8 mouse cellular contexts compared by ENCODE assay signal in genomic region chr8:119394524-119395026, GRCm38 (mm10). TPM values are rescaled to one million over a fixed set of nuclear protein-coding genes. Genes with fewer than 3 reads are reported as not detected.
DNase-seq lines count a peak whose midpoint lies in the region; ATAC-seq and TF ChIP-seq lines count a peak whose summit lies in the region.

Gene Mlycd (plus strand): TSS chr8:119394878.

- peak; percentile 92 for ATAC-seq in activated CD4-positive, CD25-positive, alpha-beta regulatory T cell, adult 4 months
- ATAC-seq in megakaryocyte progenitor cell, adult 5-6 weeks (replicated peaks; ENCODE audit: poor library complexity): peak; percentile 96

- DNase-seq in gastrocnemius, adult 8-10 months (ENCODE audit: low spot score in 2 of 2): peak; percentile 86 to 94
- DNase-seq in induced T-regulatory cell, adult 2 months (ENCODE audit: low read depth): peak; percentile 90
- peak; percentile 61 to 90 for DNase-seq in left cerebral cortex, adult 9 months (ENCODE audit: low spot score in 2 of 2)
- peak; percentile 93 for DNase-seq in right cerebral cortex, postnatal 14 days
- peak; percentile 87 to 94 for DNase-seq in urinary bladder, postnatal 36 days (ENCODE audit: low spot score in 2 of 2)

- H3K4me3 ChIP-seq in cortical plate, adult 2 months (ENCODE audit: insufficient read depth, low read length): peak within 1 kb of the TSS; percentile 45

- TF ChIP-seq POLR2A in cortical plate, adult 2 months (IDR thresholded peaks at IDR 0.05; ENCODE audit: extremely low read depth, insufficient read depth, low read length): peak; percentile 71

- H3K27ac ChIP-seq in cortical plate, adult 2 months (ENCODE audit: insufficient read depth, low read length): peak within 1 kb of the TSS; percentile 72

- peaks cover 12% of the 10 kb centered on the region; the same call in 1 of the 2 replicates for H3K4me1 ChIP-seq in cortical plate, adult 2 months (ENCODE audit: control insufficient read depth, insufficient read depth, low read length)

- no peak for TF ChIP-seq CTCF in cortical plate, adult 2 months (IDR thresholded peaks at IDR 0.05; ENCODE audit: extremely low read depth, insufficient read depth, low read length)

RNA-seq across cellular contexts. Expression of gene Mlycd, which starts in this region (rescaled TPM):
- polyA plus RNA-seq in activated CD4-positive, CD25-positive, alpha-beta regulatory T cell, adult 4 months (2017; shearing (Covaris generic)): 1 to 10 TPM; 4.2 to 6.4 TPM
- 24.7 and 26.9 TPM in 2 replicates for polyA plus RNA-seq in cortical plate, adult 2 months (2012; rRNA removed)
- total RNA-seq in gastrocnemius, adult 8-10 months (2022): 100 to 1,000 TPM in 1 of 4 experiments, 10 to 100 TPM in 3; 83.6 to 123 (median 95.6) TPM
- 6.4 and 7.7 TPM in 2 replicates for total RNA-seq in megakaryocyte progenitor cell, adult 5-6 weeks (2015)
- total RNA-seq in megakaryocyte progenitor cell, adult 5-6 weeks (2017): 6.5 and 7.8 TPM in 2 replicates

Comparison
In these comparisons a context has a peak if more than half of its experiments do, and no peak if none do; other contexts are left out.
1. Peak in every context shown above with its lines: DNase-seq, ATAC-seq, H3K4me3 ChIP-seq and H3K27ac ChIP-seq.
2. RNA of gene Mlycd (total RNA-seq): 83.6 to 123 TPM in gastrocnemius, adult 8-10 months; 6.4 to 7.8 TPM in megakaryocyte progenitor cell, adult 5-6 weeks; every median in the first group is over 4 times any median in the second.